Mouse (Mus musculus): ENCODE data around the gene Hs3st2. TPM values are rescaled to one million over a fixed set of nuclear protein-coding genes. Genes with fewer than 3 reads are reported as not detected.
A peak's percentile ranks its signal among the peaks of the same experiment; 100 is the strongest.

The Hs3st2 gene
- total and polyA plus RNA-seq, 3 experiments, result not detected

DNA sequence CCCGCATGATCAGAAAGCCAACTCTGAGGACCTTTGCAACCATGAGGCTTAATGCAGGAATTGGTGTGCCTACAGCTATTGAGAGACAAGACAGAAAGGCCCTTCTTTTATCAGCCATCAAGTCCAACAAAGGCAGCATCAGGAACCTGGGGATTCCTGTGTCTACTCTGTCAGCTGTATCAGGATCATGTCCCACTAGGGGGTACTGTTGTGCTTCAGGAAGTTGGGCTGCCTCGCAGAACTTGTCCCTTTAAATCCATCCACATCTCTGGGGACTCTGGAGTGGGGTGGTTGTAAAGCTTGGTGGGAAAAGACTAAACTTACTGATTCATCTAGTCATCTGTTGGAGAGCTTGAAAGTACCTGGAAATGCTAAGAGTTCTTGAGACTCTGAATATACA, 93.6 kb downstream of the Hs3st2 start:
- in situ Hi-C loops (cut with MboI; ENCODE audit: low pct_ligation_motif_present, low pct_unique_long_range_greater_than_20kb, low sequenced_read_pairs) (no loop called here), dilution Hi-C loops (cut with MboI; ENCODE audit: extremely low pct_ligation_motif_present, extremely low pct_unique_long_range_greater_than_20kb, low sequenced_read_pairs) (no loop called here)
- no peak for DNase-seq (ENCODE audit: extremely low read depth)
- H3K4me1 ChIP-seq (ENCODE audit: control insufficient read depth in 1 of 2, insufficient read depth in 2 of 2), result peaks cover 0 to 3% of the 10 kb centered on the region in 2 experiments; a peak in 1 of 4 replicates
- H3K9ac ChIP-seq (ENCODE audit: insufficient read depth, low read depth), result no peak overlapping the region
- H3K36me3 ChIP-seq (replicated peaks in 1 of 2; ENCODE audit: control insufficient read depth in 1 of 2, insufficient read depth in 1 of 2, low read length in 1 of 2), result no peaks in the 10 kb centered on the region
- no peaks in the 10 kb centered on the region for H3K9me3 ChIP-seq (replicated peaks; ENCODE audit: low read length)
- H3K4me3 ChIP-seq (replicated peaks in 1 of 3; ENCODE audit: low read depth in 2 of 3, low read length in 2 of 3, poor library complexity in 1 of 3), result no peak overlapping the region
- TF ChIP-seq RAD21 (IDR thresholded peaks at IDR 0.05; ENCODE audit: low read depth, low read length), result peak; percentile 57
- TF ChIP-seq CTCF (conservative IDR thresholded peaks at IDR 0.05 in 1 of 2, IDR thresholded peaks at IDR 0.05 in 1 of 2; ENCODE audit: low read depth in 2 of 2, low read length in 2 of 2), result peak in 1 of 2 experiments; percentile 55; a peak in 2 of 4 replicates
- no peak for TF ChIP-seq GABPA (IDR thresholded peaks at IDR 0.05; ENCODE audit: insufficient replicate concordance, low read depth, low read length)
- TF ChIP-seq SMC3 (IDR thresholded peaks at IDR 0.05; ENCODE audit: low read depth, low read length), result peak; percentile 18; the same call in 1 of the 2 replicates
- no peak for TF ChIP-seq ELF1 (IDR thresholded peaks at IDR 0.05; ENCODE audit: low read depth, low read length)
- no peak overlapping the region for H3K27ac ChIP-seq (ENCODE audit: insufficient read depth, low read depth)
- H3K27me3 ChIP-seq (replicated peaks), result peaks cover 32% of the 10 kb centered on the region
- H3K4me2 ChIP-seq (ENCODE audit: insufficient read depth, low read depth, poor library complexity, severe bottlenecking), result no peak overlapping the region
- no peaks in the 10 kb centered on the region for H3K79me2 ChIP-seq (replicated peaks; ENCODE audit: control insufficient read depth, extremely low read depth, insufficient read depth, poor library complexity, severe bottlenecking)

DNA sequence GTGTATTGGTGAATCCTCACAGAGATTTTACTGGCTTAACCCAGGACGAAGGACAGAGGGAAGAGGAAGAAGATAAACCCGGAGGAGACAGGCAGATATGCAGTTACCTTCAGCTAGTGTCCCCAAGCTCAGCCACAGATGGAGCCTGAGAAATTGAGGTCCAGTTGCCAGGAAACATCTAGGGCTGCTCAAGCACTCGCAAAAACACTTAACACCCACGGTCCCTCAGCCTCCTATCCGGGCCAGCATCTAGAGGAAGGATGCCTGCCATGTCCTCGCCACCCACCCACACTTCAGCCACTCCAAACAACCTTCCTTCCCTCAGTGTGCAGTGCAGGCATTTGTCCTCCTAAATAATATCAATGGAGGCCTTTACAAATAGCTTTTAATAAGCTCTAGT, 95.6 kb downstream of the Hs3st2 start:
- no peak overlapping the region for H3K27ac ChIP-seq (ENCODE audit: insufficient read depth, low read depth)
- no peak overlapping the region for H3K4me3 ChIP-seq (replicated peaks in 1 of 3; ENCODE audit: low read depth in 2 of 3, low read length in 2 of 3, poor library complexity in 1 of 3)
- TF ChIP-seq RAD21 (IDR thresholded peaks at IDR 0.05; ENCODE audit: low read depth, low read length), result no peak
- TF ChIP-seq HCFC1 (IDR thresholded peaks at IDR 0.05; ENCODE audit: low read depth, low read length), result no peak
- TF ChIP-seq UBTF (IDR thresholded peaks at IDR 0.05; ENCODE audit: low read depth, low read length), result no peak
- no peak for TF ChIP-seq POLR2AphosphoS2 (IDR thresholded peaks at IDR 0.05; ENCODE audit: low read depth, low read length)
- no peak for TF ChIP-seq NELFE (IDR thresholded peaks at IDR 0.05; ENCODE audit: low read depth, low read length)
- no peak for TF ChIP-seq TBP (conservative IDR thresholded peaks at IDR 0.05; ENCODE audit: low read depth, low read length)
- TF ChIP-seq E2F4 (IDR thresholded peaks at IDR 0.05; ENCODE audit: insufficient replicate concordance, low read depth, low read length), result no peak
- H3K27me3 ChIP-seq (replicated peaks), result peaks cover 51% of the 10 kb centered on the region
- in situ Hi-C loops (cut with MboI; ENCODE audit: low pct_ligation_motif_present, low pct_unique_long_range_greater_than_20kb, low sequenced_read_pairs) (no loop called here), dilution Hi-C loops (cut with MboI; ENCODE audit: extremely low pct_ligation_motif_present, extremely low pct_unique_long_range_greater_than_20kb, low sequenced_read_pairs) (no loop called here)
- no peak for DNase-seq (ENCODE audit: extremely low read depth)
- no peaks in the 10 kb centered on the region for H3K79me2 ChIP-seq (replicated peaks; ENCODE audit: control insufficient read depth, extremely low read depth, insufficient read depth, poor library complexity, severe bottlenecking)
- H3K36me3 ChIP-seq (replicated peaks in 1 of 2; ENCODE audit: control insufficient read depth in 1 of 2, insufficient read depth in 1 of 2, low read length in 1 of 2), result no peaks in the 10 kb centered on the region
- H3K4me1 ChIP-seq (ENCODE audit: control insufficient read depth in 1 of 2, insufficient read depth in 2 of 2), result no peaks in the 10 kb centered on the region
- H3K4me2 ChIP-seq (ENCODE audit: insufficient read depth, low read depth, poor library complexity, severe bottlenecking), result no peak overlapping the region
- no peaks in the 10 kb centered on the region for H3K9me3 ChIP-seq (replicated peaks; ENCODE audit: low read length)
- H3K9ac ChIP-seq (ENCODE audit: insufficient read depth, low read depth), result no peak overlapping the region

GRCm38 (mm10) chr7:121489401-121489800, 97.7 kb downstream of the Hs3st2 start:
- Histone ChIP-seq H3K4me3 (replicated peaks in 1 of 3; ENCODE audit: low read depth in 2 of 3, low read length in 2 of 3, poor library complexity in 1 of 3) (no peak overlapping the region), H3K9me3 (replicated peaks; ENCODE audit: low read length) (no peaks in the 10 kb centered on the region), H3K27me3 (replicated peaks) (peaks cover 69% of the 10 kb centered on the region), H3K79me2 (replicated peaks; ENCODE audit: control insufficient read depth, extremely low read depth, insufficient read depth, poor library complexity, severe bottlenecking) (no peaks in the 10 kb centered on the region), H3K27ac (ENCODE audit: insufficient read depth, low read depth) (no peak overlapping the region), H3K4me1 (ENCODE audit: control insufficient read depth in 1 of 2, insufficient read depth in 2 of 2) (no peaks in the 10 kb centered on the region), H3K9ac (ENCODE audit: insufficient read depth, low read depth) (no peak overlapping the region), H3K4me2 (ENCODE audit: insufficient read depth, low read depth, poor library complexity, severe bottlenecking) (no peak overlapping the region), H3K36me3 (replicated peaks in 1 of 2; ENCODE audit: control insufficient read depth in 1 of 2, insufficient read depth in 1 of 2, low read length in 1 of 2) (no peaks in the 10 kb centered on the region)
- TF ChIP-seq CTCF (conservative IDR thresholded peaks at IDR 0.05 in 1 of 2, IDR thresholded peaks at IDR 0.05 in 1 of 2; ENCODE audit: low read depth in 2 of 2, low read length in 2 of 2), result no peak
- TF ChIP-seq SIN3A (IDR thresholded peaks at IDR 0.05; ENCODE audit: low read length), result no peak
- no peak for TF ChIP-seq CHD1 (IDR thresholded peaks at IDR 0.05; ENCODE audit: low read depth, low read length)
- no peak for TF ChIP-seq E2F4 (IDR thresholded peaks at IDR 0.05; ENCODE audit: insufficient replicate concordance, low read depth, low read length)
- no peak for TF ChIP-seq RCOR1 (conservative IDR thresholded peaks at IDR 0.05; ENCODE audit: low read depth, low read length)
- no peak for TF ChIP-seq MAX (IDR thresholded peaks at IDR 0.05; ENCODE audit: low read length)
- no peak for TF ChIP-seq KAT2A (IDR thresholded peaks at IDR 0.05; ENCODE audit: insufficient replicate concordance, low read length)
- no peak for TF ChIP-seq MAZ (IDR thresholded peaks at IDR 0.05; ENCODE audit: low read depth, low read length)
- TF ChIP-seq HCFC1 (IDR thresholded peaks at IDR 0.05; ENCODE audit: low read depth, low read length), result no peak
- TF ChIP-seq POLR2AphosphoS2 (IDR thresholded peaks at IDR 0.05; ENCODE audit: low read depth, low read length), result no peak
- TF ChIP-seq GABPA (IDR thresholded peaks at IDR 0.05; ENCODE audit: insufficient replicate concordance, low read depth, low read length), result no peak
- no peak for TF ChIP-seq ZNF384 (IDR thresholded peaks at IDR 0.05; ENCODE audit: low read depth, low read length)
- TF ChIP-seq ELF1 (IDR thresholded peaks at IDR 0.05; ENCODE audit: low read depth, low read length), result no peak
- TF ChIP-seq IRF4 (IDR thresholded peaks at IDR 0.05; ENCODE audit: low read depth, low read length), result no peak
- TF ChIP-seq MAFK (IDR thresholded peaks at IDR 0.05; ENCODE audit: insufficient replicate concordance, low read length), result no peak
- TF ChIP-seq MXI1 (IDR thresholded peaks at IDR 0.05; ENCODE audit: low read depth, low read length), result no peak
- TF ChIP-seq SMC3 (IDR thresholded peaks at IDR 0.05; ENCODE audit: low read depth, low read length), result no peak
- DNase-seq (ENCODE audit: extremely low read depth), result no peak
- in situ Hi-C loops (cut with MboI; ENCODE audit: low pct_ligation_motif_present, low pct_unique_long_range_greater_than_20kb, low sequenced_read_pairs), result no loop called here
- dilution Hi-C loops (cut with MboI; ENCODE audit: extremely low pct_ligation_motif_present, extremely low pct_unique_long_range_greater_than_20kb, low sequenced_read_pairs), result no loop called here

Data from CH12.LX (cell line).